Mouse (Mus musculus): ENCODE measurements around the gene Vmn1r49. TPM values are rescaled to one million over a fixed set of nuclear protein-coding genes. Genes with fewer than 3 reads are reported as not detected.
"Not testable (repeated sequence)": the region's sequence is repeated elsewhere in the genome, so short reads cannot be mapped to it uniquely, and the experiment has no call there.

The Vmn1r49 gene
- not detected in 2 replicates for polyA plus RNA-seq (2012; rRNA removed)

- Histone ChIP-seq H3K4me3 (replicated peaks; ENCODE audit: extremely low read depth, low read depth, low read length) (no peak within 1 kb of the TSS), H3K4me1 (ENCODE audit: control insufficient read depth, insufficient read depth, low read length) (no peaks in the 10 kb centered on the region)
- WGBS: 74% methylated on average over 4 of the region's 4 CpGs
- no peak for DNase-seq
- TF ChIP-seq CTCF (IDR thresholded peaks at IDR 0.05; ENCODE audit: insufficient read depth, low read length) (no peak), POLR2A (IDR thresholded peaks at IDR 0.05; ENCODE audit: borderline replicate concordance, extremely low read depth, low read depth, low read length) (no peak)
Observed at GRCm38 (mm10) chr6:90078406-90078805, at the start of gene Vmn1r49. Gene Vmn1r49, minus strand, starts transcription at chr6:90078506.

GRCm38 (mm10) chr6:90122296-90122695 is 44.0 kb upstream of the Vmn1r49 start, which contains the start of gene Vmn1r51:
Gene Vmn1r51, plus strand, starts transcription at chr6:90122596.
- not testable (repeated sequence) for H3K4me1 ChIP-seq (ENCODE audit: control insufficient read depth, insufficient read depth, low read length); H3K4me3 ChIP-seq (replicated peaks; ENCODE audit: extremely low read depth, low read depth, low read length); DNase-seq
- WGBS: 95% methylated on average over 1 of the region's 1 CpGs

- Histone ChIP-seq H3K4me3 (replicated peaks; ENCODE audit: extremely low read depth, low read depth, low read length) (no peak within 1 kb of the TSS), H3K4me1 (ENCODE audit: control insufficient read depth, insufficient read depth, low read length) (no peaks in the 10 kb centered on the region)
- 52% methylated on average over 2 of the region's 2 CpGs for WGBS
- TF ChIP-seq POLR2A (IDR thresholded peaks at IDR 0.05; ENCODE audit: borderline replicate concordance, extremely low read depth, low read depth, low read length) (no peak), CTCF (IDR thresholded peaks at IDR 0.05; ENCODE audit: insufficient read depth, low read length) (no peak)
- DNase-seq: no peak
Observed at GRCm38 (mm10) chr6:90101130-90101529, 22.8 kb upstream of the Vmn1r49 start, which contains the start of gene Vmn1r50. Gene Vmn1r50, plus strand, starts transcription at chr6:90101430.

- 81% methylated on average over 2 of the region's 2 CpGs for WGBS
- TF ChIP-seq POLR2A (IDR thresholded peaks at IDR 0.05; ENCODE audit: borderline replicate concordance, extremely low read depth, low read depth, low read length): no peak
- TF ChIP-seq CTCF (IDR thresholded peaks at IDR 0.05; ENCODE audit: insufficient read depth, low read length): no peak
- no peak for DNase-seq
Observed at GRCm38 (mm10) chr6:90100566-90100965, 22.3 kb upstream of the Vmn1r49 start.

GRCm38 (mm10) chr6:90036741-90037140 is 41.6 kb downstream of the Vmn1r49 start, which contains the start of gene Vmn1r48:
Gene Vmn1r48, minus strand, starts transcription at chr6:90036841.
- whole genome bisulfite sequencing: no CpG with 5 or more reads among the region's 2 CpGs
- not testable (repeated sequence) for DNase-seq; H3K4me1 ChIP-seq (ENCODE audit: control insufficient read depth, insufficient read depth, low read length); H3K4me3 ChIP-seq (replicated peaks; ENCODE audit: extremely low read depth, low read depth, low read length)

More at GRCm38 (mm10) chr6:90100566-90100965, 22.3 kb upstream of the Vmn1r49 start:
- H3K4me3 ChIP-seq (replicated peaks; ENCODE audit: extremely low read depth, low read depth, low read length): no peak overlapping the region
- H3K4me1 ChIP-seq (ENCODE audit: control insufficient read depth, insufficient read depth, low read length): no peaks in the 10 kb centered on the region

Other genes with a start within 250 kb of the Vmn1r49 start
- not detected in 2 replicates for gene Vmn1r42, start 202.1 kb downstream of the Vmn1r49 start, polyA plus RNA-seq (2012; rRNA removed)
- not detected in 2 replicates for gene Vmn1r43, start 202.1 kb downstream of the Vmn1r49 start, polyA plus RNA-seq (2012; rRNA removed)
- gene Vmn1r44, start 194.8 kb downstream of the Vmn1r49 start, polyA plus RNA-seq (2012; rRNA removed): not detected in 2 replicates
- not detected in 2 replicates for gene Vmn1r45, start 137.9 kb downstream of the Vmn1r49 start, polyA plus RNA-seq (2012; rRNA removed)
- gene Vmn1r46, start 109.2 kb downstream of the Vmn1r49 start, polyA plus RNA-seq (2012; rRNA removed): not detected in 2 replicates
- gene Vmn1r47, start 62.4 kb downstream of the Vmn1r49 start, polyA plus RNA-seq (2012; rRNA removed): not detected in 2 replicates
- not detected in 2 replicates for gene Vmn1r48, start 41.7 kb downstream of the Vmn1r49 start, polyA plus RNA-seq (2012; rRNA removed)
- gene Vmn1r50, start 22.9 kb upstream of the Vmn1r49 start, polyA plus RNA-seq (2012; rRNA removed): not detected in 2 replicates
- gene Vmn1r51, start 44.1 kb upstream of the Vmn1r49 start, polyA plus RNA-seq (2012; rRNA removed): not detected in 2 replicates
- gene Vmn1r52, start 96.3 kb upstream of the Vmn1r49 start, polyA plus RNA-seq (2012; rRNA removed): not detected in 2 replicates
- not detected in 2 replicates for gene V1ra8, start 124.3 kb upstream of the Vmn1r49 start, polyA plus RNA-seq (2012; rRNA removed)
- 0.10 and 0.34 TPM in 2 replicates for gene Vmn1r53, start 145.9 kb upstream of the Vmn1r49 start, polyA plus RNA-seq (2012; rRNA removed)
- gene Vmn1r54, start 167.8 kb upstream of the Vmn1r49 start, polyA plus RNA-seq (2012; rRNA removed): not detected in 2 replicates
- gene BC048671, start 222.7 kb upstream of the Vmn1r49 start, polyA plus RNA-seq (2012; rRNA removed): not detected in 2 replicates
- 0.28 and 0.53 TPM in 2 replicates for gene Chst13, start 246.7 kb upstream of the Vmn1r49 start, polyA plus RNA-seq (2012; rRNA removed)

All from lung, adult 2 months (tissue).